Mouse (Mus musculus) stomach, postnatal 0 days (tissue): ENCODE results near the gene Mrpl37.

ENCODE experiments used
- CTCF ChIP-seq: IDR thresholded peaks from 2 replicates; pipeline ENCODE4 v1.5.1; 2016; ENCODE audit warnings: antibody characterized with exemption, low read depth, mild to moderate bottlenecking, moderate library complexity
- EP300 ChIP-seq: optimal IDR thresholded peaks from 2 replicates; pipeline ENCODE3; 2016; ENCODE audit warnings: antibody characterized with exemption

DNA sequence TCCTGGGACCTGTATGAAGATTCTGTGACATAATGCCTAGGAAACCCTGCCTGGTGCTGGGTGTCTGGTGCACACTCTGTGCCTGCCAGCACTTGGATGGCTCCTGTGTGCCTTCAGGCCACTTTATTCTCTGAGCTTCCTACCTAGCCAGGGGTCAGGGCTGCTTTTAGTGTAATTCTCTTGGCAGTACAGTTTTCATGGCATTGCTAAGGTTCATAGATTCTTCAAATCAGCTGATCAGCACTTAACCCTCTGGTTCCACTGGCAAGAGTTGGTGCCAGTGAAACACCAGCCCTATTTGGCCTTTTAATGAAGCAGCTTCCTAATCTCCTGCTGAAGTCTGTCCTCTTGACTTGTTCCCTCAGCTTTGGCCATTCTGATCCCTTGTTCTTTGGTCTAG is 49.4 kb downstream of the Mrpl37 start:
- TF ChIP-seq EP300 (no peak), CTCF (no peak)
